Mouse (Mus musculus) spleen, adult 18-20 months (tissue): ENCODE measurements around the gene Fgd6.

Experiments
- DNase-seq, 2 experiments: peaks; one replicate each; pipeline ENCODE4 v3.0.0; 2022; ENCODE audit warnings: mixed read lengths in 2 of 2

Gene Fgd6

GRCm38 (mm10) chr10:94138890-94139482 is 103.2 kb downstream of the Fgd6 start:
- DNase-seq, result no peak

GRCm38 (mm10) chr10:94140227-94140931 is 104.6 kb downstream of the Fgd6 start:
- no peak for DNase-seq

GRCm38 (mm10) chr10:94142427-94142826 is 106.6 kb downstream of the Fgd6 start:
- DNase-seq, result no peak

- no peak for DNase-seq
These were observed 108.8 kb downstream of the Fgd6 start for GRCm38 (mm10) chr10:94144581-94144980.

- no peak for DNase-seq
These were observed 111.6 kb downstream of the Fgd6 start for GRCm38 (mm10) chr10:94147391-94147755.

GRCm38 (mm10) chr10:94147756-94148531 is 112.1 kb downstream of the Fgd6 start, which contains the start of gene Nr2c1:
Gene Nr2c1, plus strand, starts transcription at chr10:94148023.
- DNase-seq, result peak; percentile 78 to 80

GRCm38 (mm10) chr10:94151488-94151887 is 115.7 kb downstream of the Fgd6 start:
- no peak for DNase-seq

- no peak for DNase-seq
These were observed 118.0 kb downstream of the Fgd6 start for GRCm38 (mm10) chr10:94153841-94154240.

- DNase-seq, result no peak
These were observed 123.2 kb downstream of the Fgd6 start for GRCm38 (mm10) chr10:94158962-94159361.

GRCm38 (mm10) chr10:94159406-94159805 is 123.6 kb downstream of the Fgd6 start:
- DNase-seq, result no peak

GRCm38 (mm10) chr10:94161051-94161765 is 125.4 kb downstream of the Fgd6 start:
- no peak for DNase-seq

- DNase-seq, result no peak
These were observed 126.2 kb downstream of the Fgd6 start for GRCm38 (mm10) chr10:94162031-94162430.

GRCm38 (mm10) chr10:94164104-94164845 is 128.5 kb downstream of the Fgd6 start:
- DNase-seq, result no peak

- DNase-seq, result no peak
These were observed 129.6 kb downstream of the Fgd6 start for GRCm38 (mm10) chr10:94165426-94165825.

GRCm38 (mm10) chr10:94167051-94167750 is 131.4 kb downstream of the Fgd6 start:
- DNase-seq, result no peak

GRCm38 (mm10) chr10:94171440-94172130 is 135.8 kb downstream of the Fgd6 start:
- no peak for DNase-seq

GRCm38 (mm10) chr10:94172137-94172536 is 136.3 kb downstream of the Fgd6 start:
- no peak for DNase-seq

- DNase-seq, result no peak
These were observed 136.9 kb downstream of the Fgd6 start for GRCm38 (mm10) chr10:94172706-94173105.

GRCm38 (mm10) chr10:94174652-94175051 is 138.9 kb downstream of the Fgd6 start:
- no peak for DNase-seq

- DNase-seq, result no peak
These were observed 147.4 kb downstream of the Fgd6 start for GRCm38 (mm10) chr10:94183199-94183598.
